8 mouse cellular contexts compared by ENCODE assay signal in genomic region chr1:168473255-168474069, GRCm38 (mm10). TPM values are rescaled to one million over a fixed set of nuclear protein-coding genes. Genes with fewer than 3 reads are reported as not detected.
DNase-seq lines count a peak whose midpoint lies in the region; ATAC-seq lines count a peak whose summit lies in the region.

No protein-coding gene starts in this region.

- peak; percentile 48 for DNase-seq in gastrocnemius, postnatal 10 days
- DNase-seq in gastrocnemius, adult 8-10 months (ENCODE audit: low spot score in 2 of 2), result no peak
- peak; percentile 57 for DNase-seq in 3T3-L1 (ENCODE audit: low read depth, low spot score)
- peak; percentile 9 for DNase-seq in fibroblast of lung, adult 2 months (ENCODE audit: low read depth)
- peak; percentile 62 for DNase-seq in mesoderm, embryonic 11.5 days (ENCODE audit: low read depth, low spot score)
- no peak for DNase-seq in kidney, postnatal 14 days
- DNase-seq in right cerebral cortex, postnatal 14 days, result no peak

- no peak for ATAC-seq in frontal cortex, adult (ENCODE audit: low TSS enrichment)

RNA-seq across cellular contexts. Expression of gene Pbx1, which starts 41.4 kb away (rescaled TPM):
- total RNA-seq in gastrocnemius, postnatal 10 days (2021), result 10 to 100 TPM; 27.0 to 32.2 TPM
- 10 to 100 TPM; 18.8 to 23.7 (median 20.0) TPM for total RNA-seq in gastrocnemius, adult 8-10 months (2022)

Comparison
In these comparisons a context has a peak if more than half of its experiments do, and no peak if none do; other contexts are left out.
1. DNase-seq: peak in gastrocnemius, postnatal 10 days (single experiment), 3T3-L1 (single experiment), fibroblast of lung, adult 2 months (single experiment) and mesoderm, embryonic 11.5 days (single experiment); none in gastrocnemius, adult 8-10 months (0 of 2), kidney, postnatal 14 days (single experiment) and right cerebral cortex, postnatal 14 days (single experiment).